Mouse (Mus musculus) limb, embryonic 12.5 days (tissue): ENCODE measurements around the gene Card11. TPM values are rescaled to one million over a fixed set of nuclear protein-coding genes. Genes with fewer than 3 reads are reported as not detected.

Experiments used
- ATAC-seq: fragments of 200-750 bp; cut with Nextera tagmentation; 2 replicates; pipeline ENCODE4 v1.8.0; 2017; ENCODE audit warnings: low read depth, moderate TSS enrichment; ENCODE audit not compliant: insufficient number of reproducible peaks, insufficient read depth, low FRiP score, low TSS enrichment
- H3K27ac ChIP-seq: fragments of 300-500 bp; sonication (generic); 2 replicates; pipeline ENCODE4 v1.5.1; 2016; ENCODE audit warnings: mild to moderate bottlenecking, moderate library complexity
- H3K27me3 ChIP-seq: fragments of 300-500 bp; sonication (generic); 2 replicates; pipeline ENCODE4 v1.6.1; 2016; ENCODE audit warnings: mild to moderate bottlenecking, moderate library complexity
- H3K36me3 ChIP-seq: fragments of 300-500 bp; sonication (generic); 2 replicates; pipeline ENCODE4 v1.6.1; 2016; ENCODE audit warnings: mild to moderate bottlenecking, moderate library complexity
- H3K4me1 ChIP-seq: fragments of 300-500 bp; sonication (generic); replicated peaks from 2 replicates; pipeline ENCODE4 v1.6.1; 2016
- H3K4me2 ChIP-seq: fragments of 300-500 bp; sonication (generic); 2 replicates; pipeline ENCODE4 v1.6.1; 2016; ENCODE audit warnings: mild to moderate bottlenecking, moderate library complexity
- H3K4me3 ChIP-seq: fragments of 300-500 bp; sonication (generic); replicated peaks from 2 replicates; pipeline ENCODE4 v1.5.1; 2016; ENCODE audit warnings: mild to moderate bottlenecking
- H3K9ac ChIP-seq: fragments of 300-500 bp; sonication (generic); replicated peaks from 2 replicates; pipeline ENCODE4 v1.6.1; 2016; ENCODE audit warnings: mild to moderate bottlenecking, moderate library complexity
- H3K9me3 ChIP-seq: fragments of 300-500 bp; sonication (generic); 2 replicates; pipeline ENCODE4 v1.6.1; 2016; ENCODE audit warnings: mild to moderate bottlenecking, moderate library complexity
- WGBS: fragments of 180-500 bp; shearing (Covaris S2); methylation state at CpG from one replicate; pipeline ENCODE4 v1.1.7; 2016; 5-methylcytosine and 5-hydroxymethylcytosine counted together
- polyA plus RNA-seq: library from polyadenylated mRNA; unstranded; fragments of >200 nt; fragmentation: Nextera tagmentation; extraction: Ambion mirVana; gene quantifications from 2 replicates; pipeline ENCODE4 v1.2.1, GENCODE M21; 2016

Card11 gene
- polyA plus RNA-seq, 1 experiment from 2014 or later, result 2.6 TPM

DNA sequence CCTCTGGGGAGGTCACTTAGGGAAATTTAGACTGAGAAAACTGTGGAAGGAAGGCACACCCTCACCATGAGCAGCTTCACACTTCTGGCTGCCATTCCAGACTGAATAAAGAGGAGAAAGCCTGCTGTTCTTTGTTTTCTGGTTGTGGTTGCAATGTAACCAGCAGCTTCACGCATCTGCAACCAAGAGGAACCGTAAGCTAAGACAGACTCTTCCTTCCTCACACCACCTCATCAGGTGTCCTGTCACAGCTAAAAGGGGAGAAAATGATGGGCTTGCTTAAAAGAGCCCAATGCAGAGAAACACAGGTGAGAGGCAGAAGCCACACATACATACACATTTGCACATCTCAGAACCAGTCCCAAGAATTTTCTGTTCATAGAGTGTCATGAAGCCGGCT, 25.3 kb upstream of the Card11 start:
- ATAC-seq, result no peak
- Histone ChIP-seq H3K27ac (no peak overlapping the region), H3K27me3 (no peaks in the 10 kb centered on the region), H3K4me2 (no peak overlapping the region), H3K4me1 (no peaks in the 10 kb centered on the region), H3K9ac (no peak overlapping the region), H3K4me3 (no peak overlapping the region), H3K9me3 (peaks cover 15% of the 10 kb centered on the region; the same call in 1 of the 2 replicates), H3K36me3 (no peaks in the 10 kb centered on the region)
- 85% methylated on average over 3 of the region's 3 CpGs for WGBS

DNA sequence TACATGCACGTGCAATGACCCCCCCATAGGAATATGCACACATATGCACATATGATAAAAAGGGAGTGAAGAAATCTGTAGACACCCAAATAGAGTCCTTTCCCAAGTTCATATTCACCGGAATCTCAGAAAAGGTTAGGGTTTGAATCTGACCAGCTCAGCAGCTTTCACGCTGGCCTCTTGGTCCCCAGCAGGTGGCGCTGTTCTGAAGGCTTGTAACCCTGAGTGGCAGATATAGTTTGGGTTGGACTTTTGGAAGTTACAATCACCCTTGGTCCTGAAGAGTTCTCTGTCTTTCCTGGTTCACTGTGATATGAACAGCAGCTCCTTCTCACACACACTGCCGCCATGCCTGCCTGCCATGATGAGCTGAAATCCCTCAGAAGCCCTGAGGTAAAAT, 24.1 kb upstream of the Card11 start:
- no peak overlapping the region for H3K9ac ChIP-seq
- H3K4me3 ChIP-seq, result no peak overlapping the region
- H3K36me3 ChIP-seq, result no peaks in the 10 kb centered on the region
- H3K4me2 ChIP-seq, result no peak overlapping the region
- no peaks in the 10 kb centered on the region for H3K4me1 ChIP-seq
- 62% methylated on average over 5 of the region's 5 CpGs for WGBS
- no peaks in the 10 kb centered on the region for H3K27me3 ChIP-seq
- no peak for ATAC-seq
- H3K27ac ChIP-seq, result no peak overlapping the region
- peaks cover 15% of the 10 kb centered on the region; the same call in 1 of the 2 replicates for H3K9me3 ChIP-seq

DNA sequence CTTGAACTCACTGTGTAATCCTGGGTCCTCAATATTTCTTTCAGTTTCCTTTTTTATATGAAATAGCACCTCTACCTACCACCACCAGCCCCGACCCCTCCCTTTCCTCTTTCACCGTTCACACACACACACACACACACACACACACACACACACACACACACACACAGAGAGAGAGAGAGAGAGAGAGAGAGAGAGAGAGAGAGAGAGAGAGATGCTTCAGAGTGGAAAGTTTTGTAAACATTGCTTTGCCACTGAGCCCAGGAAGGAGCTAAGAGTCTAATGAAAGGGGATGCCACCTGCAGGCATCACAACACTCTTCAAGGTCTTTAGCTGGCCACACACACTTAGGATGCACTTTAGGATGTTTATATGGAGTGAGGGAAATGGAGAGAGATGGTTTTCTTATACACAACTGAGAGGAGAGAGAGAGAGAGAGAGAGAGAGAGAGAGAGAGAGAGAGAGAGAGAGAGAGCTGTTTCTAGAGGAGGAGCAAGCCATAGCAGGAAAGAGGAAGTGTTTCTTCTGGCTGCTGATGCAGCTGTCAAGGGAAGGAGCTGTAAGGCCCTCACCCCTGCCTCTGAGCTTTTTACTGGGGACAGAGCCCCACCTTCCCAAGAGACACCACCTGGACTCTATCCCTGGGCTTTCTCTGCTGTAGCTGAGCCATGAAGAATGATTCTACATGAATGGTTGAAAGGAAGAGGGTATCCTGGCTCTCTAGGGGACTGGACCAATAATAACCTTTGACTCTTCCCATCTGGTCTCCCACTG, 17.7 kb upstream of the Card11 start:
- H3K9me3 ChIP-seq, result peaks cover 15% of the 10 kb centered on the region; the same call in 1 of the 2 replicates
- H3K27ac ChIP-seq, result 0 out of 2 replicates have a peak overlapping the region, but pooled peaks have one; percentile 8
- no peaks in the 10 kb centered on the region for H3K27me3 ChIP-seq
- H3K4me3 ChIP-seq, result no peak overlapping the region
- no peak for ATAC-seq
- H3K4me1 ChIP-seq, result peaks cover 12% of the 10 kb centered on the region
- no peaks in the 10 kb centered on the region for H3K36me3 ChIP-seq
- WGBS, result 69% methylated on average over 2 of the region's 2 CpGs
- no peak overlapping the region for H3K9ac ChIP-seq
- H3K4me2 ChIP-seq, result no peak overlapping the region

DNA sequence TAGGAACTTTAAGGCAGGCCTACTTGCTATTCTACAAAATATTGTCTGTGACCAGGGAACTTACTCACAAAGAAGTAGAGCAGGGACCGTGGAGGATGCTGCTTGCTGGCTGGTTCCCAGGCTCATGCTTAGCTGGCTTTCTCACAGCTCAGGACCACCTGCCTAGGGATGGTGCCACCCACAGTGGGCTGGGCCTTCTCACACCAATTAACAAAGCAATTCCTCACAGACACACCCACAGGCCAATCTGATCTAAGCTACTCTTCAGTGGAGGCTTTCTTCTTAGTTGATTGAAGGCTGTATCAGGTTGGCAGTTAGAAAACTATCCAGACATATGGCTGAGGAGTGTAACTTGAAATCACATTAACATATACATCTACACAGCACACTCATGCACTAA, 15.7 kb upstream of the Card11 start:
- Histone ChIP-seq H3K4me1 (peaks cover 26% of the 10 kb centered on the region), H3K4me3 (no peak overlapping the region), H3K27ac (no peak overlapping the region), H3K4me2 (no peak overlapping the region), H3K9ac (no peak overlapping the region), H3K27me3 (no peaks in the 10 kb centered on the region), H3K9me3 (peaks cover under 1% of the 10 kb centered on the region; the same call in 1 of the 2 replicates), H3K36me3 (no peaks in the 10 kb centered on the region)
- WGBS, result 68% methylated on average over 1 of the region's 1 CpGs
- ATAC-seq, result no peak

DNA sequence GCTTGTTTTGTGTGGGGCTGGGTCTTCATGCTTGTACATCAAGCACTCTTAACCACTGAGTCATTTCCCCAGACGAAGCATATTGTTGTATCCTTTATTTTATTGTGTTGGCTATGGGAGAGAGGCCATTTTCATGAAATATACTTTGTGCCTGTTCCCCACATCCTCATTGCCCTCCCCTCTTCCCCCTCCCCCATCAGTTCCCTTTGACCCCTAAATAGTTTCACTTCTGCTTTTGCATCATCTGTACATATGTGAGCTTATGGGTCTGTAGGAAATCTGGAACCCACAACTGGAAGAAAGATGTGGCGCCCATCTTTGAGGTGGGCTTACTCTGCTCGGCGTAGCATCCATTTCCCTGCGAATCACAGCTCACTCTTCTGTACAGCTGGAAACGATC, 13.8 kb upstream of the Card11 start:
- no peak overlapping the region for H3K9ac ChIP-seq
- peaks cover 26% of the 10 kb centered on the region for H3K4me1 ChIP-seq
- peak overlapping the region; percentile 46; the same call in 1 of the 2 replicates for H3K4me2 ChIP-seq
- peak overlapping the region; percentile 83 for H3K27ac ChIP-seq
- no peak overlapping the region for H3K4me3 ChIP-seq
- ATAC-seq, result no peak
- 88% methylated on average over 6 of the region's 6 CpGs for WGBS
- no peaks in the 10 kb centered on the region for H3K36me3 ChIP-seq
- no peaks in the 10 kb centered on the region for H3K9me3 ChIP-seq
- no peaks in the 10 kb centered on the region for H3K27me3 ChIP-seq

DNA sequence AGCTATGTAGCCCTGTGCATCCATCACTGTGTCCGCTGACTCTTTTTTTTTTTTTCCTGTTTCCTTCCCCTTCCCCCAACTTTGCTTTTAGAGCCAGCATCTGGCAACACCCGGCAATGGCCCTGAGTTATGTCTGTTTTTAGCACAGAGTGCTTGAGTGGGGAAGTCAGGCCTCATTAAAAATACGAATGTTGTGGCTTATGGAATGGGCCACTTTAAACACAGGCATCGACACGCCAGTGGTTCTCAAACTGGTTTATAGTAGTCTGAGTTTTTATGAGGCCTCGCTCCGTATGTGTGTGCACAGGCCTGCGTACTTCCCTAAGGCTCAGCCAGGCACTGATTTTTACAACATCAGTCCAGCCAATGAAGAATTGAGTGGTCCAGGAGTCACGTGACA, 13.1 kb upstream of the Card11 start:
- peak overlapping the region; percentile 16; the same call in 1 of the 2 replicates for H3K4me3 ChIP-seq
- H3K4me1 ChIP-seq, result peaks cover 22% of the 10 kb centered on the region
- peak overlapping the region; percentile 46 for H3K4me2 ChIP-seq
- WGBS, result 14% methylated on average over 9 of the region's 9 CpGs
- no peaks in the 10 kb centered on the region for H3K36me3 ChIP-seq
- H3K9ac ChIP-seq, result no peak overlapping the region
- H3K9me3 ChIP-seq, result no peaks in the 10 kb centered on the region
- no peaks in the 10 kb centered on the region for H3K27me3 ChIP-seq
- peak overlapping the region; percentile 83 for H3K27ac ChIP-seq
- peak; percentile 95 for ATAC-seq

DNA sequence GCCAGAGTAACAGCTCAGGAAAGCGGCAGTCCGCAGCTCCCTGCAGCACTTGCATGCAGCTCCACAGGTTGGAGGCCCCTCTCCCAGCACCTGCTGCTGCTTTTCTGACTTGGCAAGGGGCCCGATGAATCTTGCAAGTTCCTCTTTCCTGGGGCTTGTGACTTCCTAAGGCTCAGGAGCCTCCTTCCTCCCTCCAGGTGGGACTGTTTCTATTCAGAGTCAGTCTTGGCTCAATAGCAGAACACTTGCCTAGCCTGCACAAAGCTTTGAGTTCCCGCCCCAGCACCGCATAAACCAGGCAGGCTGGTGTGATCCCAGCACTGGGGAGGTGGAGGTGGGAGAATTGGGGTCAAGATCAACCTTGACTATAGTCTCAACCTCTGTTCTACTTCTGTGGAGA, 5.1 kb upstream of the Card11 start:
- no peaks in the 10 kb centered on the region for H3K4me1 ChIP-seq
- 74% methylated on average over 5 of the region's 5 CpGs for WGBS

DNA sequence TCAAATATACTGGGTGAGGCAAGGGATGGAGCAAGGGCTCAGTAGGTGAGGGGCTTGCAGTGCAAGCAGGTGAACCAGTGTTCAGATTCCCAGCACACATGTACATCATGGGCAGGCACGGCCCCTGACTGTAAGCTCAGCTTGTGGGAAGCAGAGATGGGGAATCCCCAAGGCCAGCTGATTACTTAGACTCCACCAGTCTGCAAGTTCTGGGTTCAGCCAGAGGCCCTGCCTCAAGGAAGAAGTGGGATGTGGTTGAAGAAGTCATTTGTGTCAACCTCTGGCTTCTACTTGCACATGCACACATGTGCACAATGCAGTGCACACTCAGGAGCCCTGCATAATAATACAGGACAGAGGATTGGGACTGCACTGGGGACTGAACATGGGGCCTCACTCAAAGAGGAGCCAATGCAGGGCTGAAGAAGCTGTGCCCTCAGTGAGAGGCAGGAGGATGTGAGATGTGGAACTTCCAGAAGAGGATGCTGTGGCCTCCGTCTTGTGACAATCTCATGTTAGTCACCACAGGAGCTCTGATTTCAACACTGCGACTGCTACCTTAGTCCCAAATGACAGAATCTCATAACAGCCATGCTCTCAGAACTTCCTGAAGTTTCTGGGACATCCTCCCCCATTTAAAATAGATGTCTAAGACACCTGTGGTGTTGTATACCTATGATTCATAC, 3.8 kb upstream of the Card11 start:
- Histone ChIP-seq H3K36me3 (no peaks in the 10 kb centered on the region), H3K27me3 (no peaks in the 10 kb centered on the region), H3K9ac (no peak overlapping the region), H3K4me3 (no peak overlapping the region), H3K27ac (no peak overlapping the region), H3K9me3 (no peaks in the 10 kb centered on the region), H3K4me2 (no peak overlapping the region), H3K4me1 (0 out of 2 replicates have a peak, but pooled peaks cover 3% of the 10 kb centered on the region)
- WGBS, result 84% methylated on average over 3 of the region's 3 CpGs
- no peak for ATAC-seq

More for the DNA sequence above, 5.1 kb upstream of the Card11 start:
- H3K27ac ChIP-seq, result no peak overlapping the region
- H3K4me2 ChIP-seq, result no peak overlapping the region
- H3K27me3 ChIP-seq, result no peaks in the 10 kb centered on the region
- H3K36me3 ChIP-seq, result no peaks in the 10 kb centered on the region
- H3K4me3 ChIP-seq, result no peak overlapping the region
- H3K9ac ChIP-seq, result no peak overlapping the region
- ATAC-seq, result no peak
- H3K9me3 ChIP-seq, result no peaks in the 10 kb centered on the region

DNA sequence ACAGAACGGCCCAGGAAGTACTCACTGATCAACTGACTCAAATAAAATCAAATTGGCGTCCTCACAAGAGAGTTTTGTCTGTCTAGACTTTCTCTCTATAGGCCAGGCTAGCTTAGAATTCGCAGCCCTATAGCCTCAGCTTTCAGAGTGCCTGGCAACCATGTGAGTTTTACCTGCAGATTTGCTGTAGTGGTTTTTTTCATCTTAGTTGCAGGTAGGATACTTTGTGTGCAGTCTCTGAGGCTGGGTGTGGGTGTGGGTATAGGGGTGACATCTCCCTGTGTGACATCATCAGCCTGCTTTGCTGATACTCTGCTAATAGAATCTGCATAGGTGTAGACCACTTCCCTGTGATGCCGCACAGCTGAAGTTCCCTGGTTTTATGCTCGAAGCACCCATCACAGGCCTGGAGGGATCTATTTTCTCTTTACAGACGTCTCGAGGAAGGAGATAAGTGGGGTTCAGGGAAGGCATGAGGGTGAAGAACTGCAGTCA, 1.2 kb downstream of the Card11 start:
- Histone ChIP-seq H3K36me3 (no peaks in the 10 kb centered on the region), H3K9me3 (no peaks in the 10 kb centered on the region)
- no peak for ATAC-seq

DNA sequence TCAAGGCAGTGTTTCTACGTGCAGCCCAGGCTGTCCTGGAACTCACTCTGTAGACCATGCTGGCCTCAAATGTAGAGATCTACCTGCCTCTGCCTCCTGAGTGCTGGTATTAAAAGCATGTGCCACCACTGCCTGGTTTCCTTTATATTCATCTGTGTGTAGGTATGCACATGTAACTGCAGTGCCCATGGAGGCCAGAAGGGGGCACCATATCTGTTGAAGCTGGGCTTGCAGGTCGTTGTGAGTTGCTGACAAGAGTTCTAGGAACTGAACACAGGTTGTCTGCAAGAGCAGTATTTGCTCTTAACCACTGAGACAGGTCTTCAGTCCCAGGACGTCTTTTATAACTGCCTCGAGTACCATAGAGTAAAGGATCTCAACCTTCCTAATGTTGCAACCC, 2.6 kb downstream of the Card11 start:
- Histone ChIP-seq H3K27me3 (no peaks in the 10 kb centered on the region), H3K4me2 (no peak overlapping the region), H3K4me1 (0 out of 2 replicates have a peak, but pooled peaks cover 6% of the 10 kb centered on the region), H3K9me3 (no peaks in the 10 kb centered on the region), H3K9ac (no peak overlapping the region), H3K4me3 (no peak overlapping the region), H3K36me3 (no peaks in the 10 kb centered on the region), H3K27ac (no peak overlapping the region)
- 82% methylated on average over 4 of the region's 4 CpGs for WGBS
- no peak for ATAC-seq

More for the DNA sequence above, 1.2 kb downstream of the Card11 start:
- no peak overlapping the region for H3K27ac ChIP-seq
- H3K4me3 ChIP-seq, result no peak overlapping the region
- H3K27me3 ChIP-seq, result no peaks in the 10 kb centered on the region
- no peak overlapping the region for H3K9ac ChIP-seq
- H3K4me2 ChIP-seq, result no peak overlapping the region
- WGBS, result 83% methylated on average over 7 of the region's 7 CpGs
- H3K4me1 ChIP-seq, result 0 out of 2 replicates have a peak, but pooled peaks cover 6% of the 10 kb centered on the region
